Mouse (Mus musculus) myocyte (in vitro differentiated cells): ENCODE results near the gene Gm4756.

Experiments
- MYOG ChIP-seq, 3 experiments: IDR thresholded peaks; one replicate each; pipeline ENCODE4 v1.6.1; 2011; ENCODE audit warnings: control low read depth in 2 of 3, low read depth in 2 of 3, mild to moderate bottlenecking in 2 of 3; ENCODE audit not compliant: insufficient read length in 2 of 3, control insufficient read depth in 1 of 3, insufficient read depth in 1 of 3
- POLR2A ChIP-seq: IDR thresholded peaks from one replicate; pipeline ENCODE4 v1.6.1; 2011; ENCODE audit warnings: low read depth, mild to moderate bottlenecking, control low read depth, moderate library complexity; ENCODE audit not compliant: insufficient read length
- POLR2AphosphoS2 ChIP-seq: IDR thresholded peaks from one replicate; pipeline ENCODE4 v1.6.1; 2011; ENCODE audit warnings: low read depth, control low read depth; ENCODE audit not compliant: insufficient read length
- SRF ChIP-seq: IDR thresholded peaks from one replicate; pipeline ENCODE4 v1.6.1; 2011; ENCODE audit warnings: low read depth; ENCODE audit not compliant: control insufficient read depth, insufficient read length
- USF1 ChIP-seq: IDR thresholded peaks from one replicate; pipeline ENCODE4 v1.6.1; 2011; ENCODE audit warnings: low read depth, mild to moderate bottlenecking, control low read depth, moderate library complexity

- no peak for TF ChIP-seq POLR2A
- TF ChIP-seq POLR2AphosphoS2: no peak
- no peak for TF ChIP-seq MYOG (IDR thresholded peaks at IDR 0.05; ENCODE audit: control insufficient read depth in 1 of 3, insufficient read depth in 1 of 3, insufficient read length in 2 of 3, low read depth in 2 of 3)
- no peak for TF ChIP-seq SRF
- no peak for TF ChIP-seq USF1
Observed at GRCm38 (mm10) chr12:72693895-72694294, 44.4 kb upstream of the Gm4756 start.
